Mouse (Mus musculus) limb, embryonic 12.5 days (tissue): ENCODE data around the gene Sept6. TPM values are rescaled to one million over a fixed set of nuclear protein-coding genes. Genes with fewer than 3 reads are reported as not detected.

Experiments used
- ATAC-seq: fragments of 200-750 bp; cut with Nextera tagmentation; 2 replicates; pipeline ENCODE4 v1.8.0; 2017; ENCODE audit warnings: low read depth, moderate TSS enrichment; ENCODE audit not compliant: insufficient number of reproducible peaks, insufficient read depth, low FRiP score, low TSS enrichment
- H3K27ac ChIP-seq: fragments of 300-500 bp; sonication (generic); 2 replicates; pipeline ENCODE4 v1.5.1; 2016; ENCODE audit warnings: mild to moderate bottlenecking, moderate library complexity
- H3K27me3 ChIP-seq: fragments of 300-500 bp; sonication (generic); 2 replicates; pipeline ENCODE4 v1.6.1; 2016; ENCODE audit warnings: mild to moderate bottlenecking, moderate library complexity
- H3K36me3 ChIP-seq: fragments of 300-500 bp; sonication (generic); 2 replicates; pipeline ENCODE4 v1.6.1; 2016; ENCODE audit warnings: mild to moderate bottlenecking, moderate library complexity
- H3K4me1 ChIP-seq: fragments of 300-500 bp; sonication (generic); replicated peaks from 2 replicates; pipeline ENCODE4 v1.6.1; 2016
- H3K4me2 ChIP-seq: fragments of 300-500 bp; sonication (generic); 2 replicates; pipeline ENCODE4 v1.6.1; 2016; ENCODE audit warnings: mild to moderate bottlenecking, moderate library complexity
- H3K4me3 ChIP-seq: fragments of 300-500 bp; sonication (generic); replicated peaks from 2 replicates; pipeline ENCODE4 v1.5.1; 2016; ENCODE audit warnings: mild to moderate bottlenecking
- H3K9ac ChIP-seq: fragments of 300-500 bp; sonication (generic); replicated peaks from 2 replicates; pipeline ENCODE4 v1.6.1; 2016; ENCODE audit warnings: mild to moderate bottlenecking, moderate library complexity
- H3K9me3 ChIP-seq: fragments of 300-500 bp; sonication (generic); 2 replicates; pipeline ENCODE4 v1.6.1; 2016; ENCODE audit warnings: mild to moderate bottlenecking, moderate library complexity
- WGBS: fragments of 180-500 bp; shearing (Covaris S2); methylation state at CpG from one replicate; pipeline ENCODE4 v1.1.7; 2016; 5-methylcytosine and 5-hydroxymethylcytosine counted together
- polyA plus RNA-seq: library from polyadenylated mRNA; unstranded; fragments of >200 nt; fragmentation: Nextera tagmentation; extraction: Ambion mirVana; gene quantifications from 2 replicates; pipeline ENCODE4 v1.2.1, GENCODE M21; 2016

Gene Sept6
- polyA plus RNA-seq = 82.7 and 83.5 TPM in 2 replicates

DNA sequence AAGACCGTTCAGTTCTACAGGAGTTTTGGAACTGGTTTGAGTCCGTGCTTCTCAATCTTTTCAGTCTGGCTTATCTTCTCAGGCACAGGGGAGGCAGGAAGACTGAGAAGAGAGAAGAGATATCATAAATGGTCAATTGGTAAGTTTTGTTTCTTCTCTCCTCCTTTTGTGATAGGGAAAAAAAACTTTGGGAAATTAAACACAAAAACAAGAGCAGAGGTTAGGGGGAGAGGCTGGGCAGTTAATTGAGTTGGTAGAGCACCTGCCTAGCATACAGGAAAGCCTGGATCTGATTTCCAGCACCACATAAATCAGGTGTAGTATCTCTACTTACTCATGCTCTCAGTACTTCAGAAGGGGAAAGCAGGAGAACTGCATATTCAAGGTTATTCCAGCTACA, at the start of gene Sept6:
Gene Sept6, minus strand, starts transcription at position 101 of the 400 bp plus-strand sequence.
- Histone ChIP-seq H3K27me3 (no peaks in the 10 kb centered on the region), H3K9ac (no peak within 1 kb of the TSS), H3K27ac (no peak within 1 kb of the TSS), H3K9me3 (no peaks in the 10 kb centered on the region), H3K4me2 (no peak within 1 kb of the TSS), H3K4me1 (peaks cover 13% of the 10 kb centered on the region), H3K36me3 (no peaks in the 10 kb centered on the region), H3K4me3 (no peak within 1 kb of the TSS)
- no peak for ATAC-seq
- 77% methylated on average over 2 of the region's 2 CpGs for WGBS

DNA sequence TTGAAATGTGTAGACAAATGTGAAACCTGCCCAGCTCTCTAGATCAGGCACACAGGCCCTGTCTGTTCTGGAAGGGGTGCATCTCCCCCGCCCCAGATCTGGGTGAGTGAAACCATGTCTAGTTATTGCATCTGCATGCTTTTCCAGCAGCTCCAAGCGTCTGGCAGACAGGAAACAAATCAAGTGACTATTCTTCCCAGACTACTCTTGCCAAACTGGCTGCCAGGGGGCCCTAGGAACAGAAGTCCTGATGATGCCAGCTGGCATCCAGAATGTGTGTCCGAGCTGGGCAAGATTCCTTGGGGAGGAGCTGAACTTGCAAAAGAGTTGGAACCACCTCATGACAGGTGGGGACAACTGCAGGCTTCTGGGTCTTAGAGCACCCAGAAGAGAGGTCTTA, 36.8 kb upstream of the Sept6 start:
- H3K27me3 ChIP-seq = no peaks in the 10 kb centered on the region
- no peak overlapping the region for H3K9ac ChIP-seq
- no peaks in the 10 kb centered on the region for H3K9me3 ChIP-seq
- H3K4me3 ChIP-seq = no peak overlapping the region
- no peak overlapping the region for H3K27ac ChIP-seq
- H3K4me2 ChIP-seq = no peak overlapping the region
- no peak for ATAC-seq
- no peaks in the 10 kb centered on the region for H3K36me3 ChIP-seq
- WGBS = 52% methylated on average over 3 of the region's 3 CpGs
- no peaks in the 10 kb centered on the region for H3K4me1 ChIP-seq

DNA sequence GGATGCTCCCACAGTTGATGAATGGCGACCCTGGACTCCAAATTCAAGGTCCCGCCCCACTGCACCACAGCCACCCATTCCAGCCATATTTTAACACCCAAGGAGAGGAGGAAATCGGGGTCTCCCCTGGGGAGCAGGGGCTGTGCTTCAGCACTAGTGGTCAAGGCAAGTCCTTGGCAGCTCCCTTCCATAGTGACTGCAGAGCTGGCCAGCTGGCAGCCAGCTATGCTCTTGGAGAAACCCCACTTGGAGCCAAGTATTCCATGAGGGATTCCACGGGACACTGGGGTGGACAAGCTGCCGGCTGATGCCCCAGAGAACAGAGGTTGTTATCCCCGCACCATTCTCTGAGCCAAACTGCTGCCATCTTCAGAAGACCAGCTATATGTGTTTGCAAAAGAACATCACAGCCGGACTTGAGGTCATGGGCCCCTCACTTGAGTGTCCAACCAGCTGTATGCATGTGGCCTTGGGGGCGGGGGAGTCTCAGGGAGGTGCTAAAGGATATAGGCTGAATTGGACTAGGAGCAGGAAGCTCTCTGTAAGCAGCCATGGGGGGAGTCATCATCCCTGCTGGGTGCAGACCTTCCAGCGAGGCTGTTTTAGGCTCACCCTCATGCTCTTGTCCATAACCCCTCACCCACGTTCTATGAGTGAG, 32.2 kb upstream of the Sept6 start:
- Histone ChIP-seq H3K4me1 (no peaks in the 10 kb centered on the region), H3K9me3 (no peaks in the 10 kb centered on the region), H3K27me3 (no peaks in the 10 kb centered on the region), H3K9ac (no peak overlapping the region), H3K4me3 (no peak overlapping the region), H3K36me3 (no peaks in the 10 kb centered on the region), H3K27ac (no peak overlapping the region), H3K4me2 (no peak overlapping the region)
- WGBS = 77% methylated on average over 10 of the region's 10 CpGs
- no peak for ATAC-seq

DNA sequence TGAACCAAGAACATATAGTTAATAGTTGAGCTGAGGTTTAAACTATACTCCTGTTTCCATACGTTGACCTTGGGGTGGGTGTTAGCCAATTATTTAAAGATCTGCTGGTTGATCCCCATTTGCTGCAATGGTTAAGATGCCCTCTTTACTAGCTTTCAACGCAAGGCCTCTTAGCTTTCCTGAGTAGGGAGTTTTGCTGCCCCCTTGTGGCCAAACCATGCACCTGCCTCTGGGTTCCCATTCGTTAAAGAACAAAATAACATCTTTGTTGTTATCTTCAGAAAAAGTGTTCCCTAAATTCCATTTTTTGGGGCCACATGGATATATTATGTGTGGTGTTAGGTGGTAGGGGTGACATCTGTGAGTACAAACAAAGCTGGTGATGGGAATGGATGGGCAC, 31.1 kb upstream of the Sept6 start:
- Histone ChIP-seq H3K27me3 (no peaks in the 10 kb centered on the region), H3K9me3 (no peaks in the 10 kb centered on the region), H3K4me3 (no peak overlapping the region), H3K27ac (no peak overlapping the region), H3K36me3 (no peaks in the 10 kb centered on the region), H3K9ac (no peak overlapping the region), H3K4me2 (no peak overlapping the region), H3K4me1 (no peaks in the 10 kb centered on the region)
- no peak for ATAC-seq
- 12% methylated on average over 3 of the region's 3 CpGs for whole genome bisulfite sequencing

DNA sequence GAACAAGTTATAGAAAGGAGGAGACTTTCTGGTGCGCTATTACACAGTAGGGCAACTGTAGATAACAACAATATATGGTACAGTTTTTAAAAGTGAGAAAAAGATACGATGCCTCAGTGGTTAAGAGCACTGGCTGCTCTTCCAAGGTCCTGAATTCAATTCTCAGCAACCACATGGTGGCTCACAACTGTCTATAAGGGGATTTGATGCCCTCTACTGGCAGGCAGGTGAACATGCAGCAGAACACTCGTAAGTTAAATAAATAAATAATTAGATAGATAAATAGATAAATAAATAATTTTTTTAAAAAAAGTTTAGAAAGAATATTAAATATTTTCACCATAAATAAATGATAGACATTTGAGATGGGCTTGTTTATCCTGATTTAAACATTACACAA, 27.5 kb upstream of the Sept6 start:
- WGBS = 66% methylated on average over 3 of the region's 3 CpGs

DNA sequence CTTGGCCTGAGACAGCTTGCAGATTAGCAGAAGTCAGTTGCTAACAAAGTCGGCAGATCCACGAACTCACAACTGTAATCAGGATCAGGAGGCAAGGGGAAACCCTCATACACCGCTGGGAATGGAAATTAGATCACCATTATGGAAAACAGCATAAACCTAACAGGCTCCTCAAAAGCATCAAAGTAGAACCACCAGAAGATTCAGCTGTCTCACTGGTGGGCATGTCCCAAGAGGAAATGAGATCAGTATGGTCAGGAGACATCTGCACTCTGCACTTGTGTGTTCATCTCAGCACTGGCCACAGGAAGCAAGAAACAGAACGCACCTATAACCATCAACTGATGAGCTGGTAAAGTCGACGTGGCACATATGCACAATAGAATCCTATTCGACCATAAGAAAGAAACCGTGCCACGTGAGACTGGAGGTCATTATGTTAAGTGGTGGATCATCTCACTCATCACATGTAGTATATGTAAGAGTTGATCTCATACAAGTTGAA, 26.6 kb upstream of the Sept6 start:
- Histone ChIP-seq H3K27me3 (no peaks in the 10 kb centered on the region), H3K27ac (no peak overlapping the region), H3K9me3 (no peaks in the 10 kb centered on the region), H3K9ac (no peak overlapping the region), H3K36me3 (no peaks in the 10 kb centered on the region), H3K4me2 (no peak overlapping the region), H3K4me3 (no peak overlapping the region), H3K4me1 (no peaks in the 10 kb centered on the region)
- 89% methylated on average over 9 of the region's 9 CpGs for WGBS
- no peak for ATAC-seq

More for the DNA sequence above, 27.5 kb upstream of the Sept6 start:
- H3K27ac ChIP-seq = no peak overlapping the region
- H3K4me1 ChIP-seq = no peaks in the 10 kb centered on the region
- H3K4me2 ChIP-seq = no peak overlapping the region
- H3K9ac ChIP-seq = no peak overlapping the region
- H3K27me3 ChIP-seq = no peaks in the 10 kb centered on the region
- no peak for ATAC-seq
- no peak overlapping the region for H3K4me3 ChIP-seq
- no peaks in the 10 kb centered on the region for H3K9me3 ChIP-seq
- no peaks in the 10 kb centered on the region for H3K36me3 ChIP-seq

DNA sequence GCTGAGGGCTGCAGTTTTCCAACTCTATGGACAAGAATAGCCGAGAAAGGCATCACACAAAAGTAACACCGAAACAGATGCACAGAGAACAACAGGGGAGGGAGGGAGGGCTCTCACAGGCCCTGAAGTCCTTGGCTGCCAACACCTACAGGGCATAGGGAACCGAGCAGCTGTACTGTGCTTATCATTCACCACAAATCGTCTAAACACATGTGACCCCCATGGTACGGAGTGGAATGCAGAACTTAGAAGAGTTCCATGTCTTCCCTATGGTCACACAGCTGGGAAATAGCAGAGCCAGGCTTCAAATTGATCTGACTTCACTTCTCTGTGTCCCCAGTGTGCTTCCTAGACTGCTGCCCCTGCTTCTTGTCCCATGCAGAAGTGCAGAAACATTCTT, 22.3 kb upstream of the Sept6 start:
- Histone ChIP-seq H3K9me3 (no peaks in the 10 kb centered on the region), H3K9ac (no peak overlapping the region), H3K4me1 (no peaks in the 10 kb centered on the region), H3K36me3 (no peaks in the 10 kb centered on the region), H3K27ac (no peak overlapping the region), H3K4me3 (no peak overlapping the region), H3K4me2 (no peak overlapping the region), H3K27me3 (no peaks in the 10 kb centered on the region)
- WGBS = 64% methylated on average over 5 of the region's 5 CpGs
- ATAC-seq = no peak

DNA sequence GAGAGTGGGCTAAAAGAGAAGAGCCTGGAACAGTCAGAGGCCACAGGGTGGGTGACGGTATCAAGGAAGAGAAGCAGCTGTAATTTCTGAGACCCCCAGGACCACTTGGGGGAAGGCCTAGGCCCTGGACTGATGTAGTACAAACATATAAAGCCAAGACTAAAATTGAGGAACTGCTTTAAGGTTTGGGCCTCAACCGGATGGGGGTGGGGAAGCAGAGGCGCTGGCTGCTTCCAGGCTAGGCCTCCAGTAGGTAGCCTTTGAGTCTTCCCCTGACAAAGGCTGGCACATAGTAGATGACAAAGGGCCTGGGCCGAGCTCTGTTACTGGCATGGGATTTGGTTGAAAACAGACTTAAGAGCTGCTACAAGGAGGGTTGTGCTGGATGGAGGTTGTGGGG, 555 bp downstream of the Sept6 start:
- H3K4me1 ChIP-seq = peaks cover 20% of the 10 kb centered on the region
- no peak overlapping the region for H3K4me2 ChIP-seq
- H3K4me3 ChIP-seq = no peak overlapping the region
- 87% methylated on average over 4 of the region's 4 CpGs for WGBS
- H3K27me3 ChIP-seq = no peaks in the 10 kb centered on the region
- H3K27ac ChIP-seq = no peak overlapping the region
- H3K9ac ChIP-seq = no peak overlapping the region
- ATAC-seq = no peak
- no peaks in the 10 kb centered on the region for H3K9me3 ChIP-seq
- no peaks in the 10 kb centered on the region for H3K36me3 ChIP-seq

DNA sequence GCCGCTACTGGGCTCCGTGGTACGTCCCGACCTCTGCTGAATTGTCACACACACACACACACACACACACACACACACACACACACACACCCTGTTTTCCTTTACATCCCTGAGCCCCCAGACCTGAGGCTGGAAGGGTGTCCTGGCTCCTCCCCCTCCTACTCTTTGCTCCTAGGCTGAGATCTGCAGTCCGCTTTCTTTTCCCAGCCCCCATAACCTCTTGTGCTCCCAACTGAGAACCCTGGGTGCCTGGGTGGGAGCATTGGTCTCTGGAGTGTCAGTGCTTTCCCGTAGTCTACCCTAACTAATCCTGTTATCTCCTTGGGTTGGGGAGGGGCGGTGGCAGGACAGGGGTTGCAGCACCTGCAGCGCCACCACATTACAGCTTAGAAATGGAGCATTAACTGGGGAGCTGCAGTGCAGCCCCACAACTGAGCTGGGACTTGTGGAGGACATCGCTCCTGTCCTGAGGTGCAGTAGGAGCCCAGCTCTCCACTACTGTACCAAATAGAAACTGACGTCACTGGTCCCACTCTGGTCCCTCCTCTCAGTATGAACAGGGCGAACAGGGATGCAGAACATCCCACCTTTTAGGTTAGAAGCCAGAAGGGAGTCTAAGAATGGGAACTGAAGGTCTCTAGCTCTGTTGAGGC, 1.7 kb downstream of the Sept6 start:
- Histone ChIP-seq H3K36me3 (no peaks in the 10 kb centered on the region), H3K4me2 (peak overlapping the region; percentile 63), H3K27me3 (no peaks in the 10 kb centered on the region), H3K4me1 (peaks cover 30% of the 10 kb centered on the region), H3K27ac (peak overlapping the region; percentile 88), H3K9ac (0 out of 2 replicates have a peak overlapping the region, but pooled peaks have one; percentile 68), H3K9me3 (no peaks in the 10 kb centered on the region), H3K4me3 (peak overlapping the region; percentile 61)
- 0 out of 2 replicates have a peak, but pooled peaks have one; percentile 33 for ATAC-seq
- 19% methylated on average over 8 of the region's 11 CpGs for WGBS

DNA sequence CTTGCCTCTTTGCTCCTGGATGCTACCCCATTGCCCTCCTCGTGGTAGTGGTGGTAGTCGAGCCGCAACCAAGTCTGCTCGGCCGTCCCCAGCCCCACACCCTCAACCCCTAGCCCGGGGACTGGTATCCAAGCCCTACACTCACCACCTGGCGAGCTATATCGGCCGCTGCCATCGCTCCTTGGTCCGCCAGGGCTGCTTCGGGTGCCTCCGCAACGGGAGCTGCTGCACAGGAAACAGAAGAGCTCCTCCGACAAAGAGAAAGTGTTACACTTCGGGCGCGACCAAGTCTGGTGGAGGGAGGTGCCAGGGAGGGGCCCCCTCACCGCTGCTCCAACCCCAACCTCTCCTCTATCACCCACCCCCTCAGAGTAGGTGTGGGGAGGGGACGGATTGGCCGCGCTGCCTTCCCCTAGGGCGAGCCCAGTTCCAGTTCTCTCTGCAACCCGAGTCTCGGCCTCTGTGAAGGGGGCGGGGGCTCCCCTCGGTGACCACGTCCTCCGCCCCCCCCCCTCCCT, 2.3 kb downstream of the Sept6 start:
- peak overlapping the region; percentile 61 for H3K4me3 ChIP-seq
- H3K9ac ChIP-seq = peak overlapping the region; percentile 68
- no peaks in the 10 kb centered on the region for H3K27me3 ChIP-seq
- WGBS = 12% methylated on average over 24 of the region's 29 CpGs
- peak; percentile 98 for ATAC-seq
- no peaks in the 10 kb centered on the region for H3K9me3 ChIP-seq
- H3K4me1 ChIP-seq = peaks cover 35% of the 10 kb centered on the region
- H3K36me3 ChIP-seq = no peaks in the 10 kb centered on the region
- H3K27ac ChIP-seq = peak overlapping the region; percentile 88
- H3K4me2 ChIP-seq = peak overlapping the region; percentile 63

DNA sequence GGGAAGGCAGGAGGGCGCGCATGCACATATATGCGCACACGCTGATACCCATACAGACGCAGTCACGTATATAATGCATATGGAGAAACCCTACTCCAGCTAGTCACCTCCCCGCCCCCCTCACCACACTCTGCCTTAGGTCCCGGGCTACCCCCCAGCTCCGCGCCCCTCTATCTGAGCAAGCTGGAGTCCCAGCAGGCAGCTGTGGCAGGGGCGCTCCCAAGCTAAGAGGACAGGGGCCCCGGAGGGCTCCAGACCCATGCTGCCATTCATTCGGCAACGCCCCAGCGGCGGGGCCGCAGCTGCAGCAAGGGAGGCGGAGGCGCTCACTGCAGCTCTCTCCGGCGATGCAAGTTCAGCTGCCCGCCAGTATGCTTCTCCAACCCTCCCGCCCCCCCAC, 2.8 kb downstream of the Sept6 start:
- Histone ChIP-seq H3K4me1 (peaks cover 35% of the 10 kb centered on the region), H3K27me3 (no peaks in the 10 kb centered on the region), H3K4me2 (peak overlapping the region; percentile 63), H3K9me3 (no peaks in the 10 kb centered on the region), H3K27ac (peak overlapping the region; percentile 88), H3K9ac (peak overlapping the region; percentile 68), H3K4me3 (peak overlapping the region; percentile 61), H3K36me3 (no peaks in the 10 kb centered on the region)
- WGBS = 17% methylated on average over 19 of the region's 23 CpGs
- peak; percentile 61 for ATAC-seq
